Mouse (Mus musculus) ES-E14 (cell line): ENCODE results near the gene Rab43.

Experiments used
- CHD2 ChIP-seq: IDR thresholded peaks from 2 replicates; pipeline ENCODE4 v1.6.1; 2014; ENCODE audit warnings: mild to moderate bottlenecking, low read depth, low read length, inconsistent platforms
- MAFK ChIP-seq: IDR thresholded peaks from 2 replicates; pipeline ENCODE4 v1.6.1; 2014; ENCODE audit warnings: mild to moderate bottlenecking, low read depth, low read length, inconsistent platforms; ENCODE audit not compliant: insufficient read depth
- ZC3H11A ChIP-seq: IDR thresholded peaks from 2 replicates; pipeline ENCODE4 v1.6.1; 2012; ENCODE audit warnings: low read depth, mild to moderate bottlenecking, inconsistent platforms, low read length, borderline replicate concordance
- ZNF384 ChIP-seq: IDR thresholded peaks from 2 replicates; pipeline ENCODE4 v1.6.1; 2012; ENCODE audit warnings: low read depth, low read length, inconsistent platforms

DNA sequence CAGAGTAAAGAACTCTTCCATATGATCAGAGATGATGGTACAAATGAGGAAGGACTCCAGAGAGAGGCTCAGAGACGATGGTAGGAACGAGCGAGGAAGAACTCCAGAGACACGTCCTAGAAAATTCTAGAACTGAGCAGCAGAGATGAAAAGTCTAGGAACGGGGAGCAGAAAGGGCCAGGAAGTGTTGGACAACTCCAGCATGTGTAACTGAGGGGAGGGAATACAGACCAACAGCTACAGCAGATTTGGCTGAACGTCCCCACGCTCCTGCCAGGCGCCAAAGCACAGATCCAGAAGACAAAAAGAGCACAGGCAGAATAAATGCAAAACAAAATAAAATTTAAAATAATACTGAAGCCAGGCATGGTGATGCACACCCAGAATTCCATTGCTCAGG, 55.1 kb downstream of the Rab43 start:
- TF ChIP-seq CHD2: no peak
- no peak for TF ChIP-seq MAFK
- no peak for TF ChIP-seq ZC3H11A
- TF ChIP-seq ZNF384: no peak
